Mouse (Mus musculus) midbrain, embryonic 16.5 days (tissue): ENCODE measurements at regions not wholly inside any gene's neighbourhood (a gene's known extent, or its start where the extent isn't known, plus 50 kb on each side); places are given as distances from the start of the nearest gene placed in this dataset.

Source experiments
- ATAC-seq: fragments of 200-750 bp; cut with Nextera tagmentation; 2 replicates; pipeline ENCODE4 v1.8.0; 2017; ENCODE audit warnings: moderate TSS enrichment
- H3K27ac ChIP-seq: fragments of 300-500 bp; sonication (generic); 2 replicates; pipeline ENCODE4 v1.5.1; 2014; ENCODE audit warnings: mild to moderate bottlenecking, low read length, mixed read lengths
- H3K27me3 ChIP-seq: fragments of 300-500 bp; sonication (generic); 2 replicates; pipeline ENCODE4 v1.6.1; 2014; ENCODE audit warnings: low read depth, low read length, mixed read lengths; ENCODE audit not compliant: control insufficient read depth, insufficient read depth
- H3K36me3 ChIP-seq: fragments of 300-500 bp; sonication (generic); 2 replicates; pipeline ENCODE4 v1.6.1; 2014; ENCODE audit warnings: mild to moderate bottlenecking, low read length, moderate library complexity, mixed read lengths; ENCODE audit not compliant: control insufficient read depth, insufficient read depth
- H3K4me1 ChIP-seq: fragments of 300-500 bp; sonication (generic); 2 replicates; pipeline ENCODE4 v1.6.1; 2014; ENCODE audit warnings: mild to moderate bottlenecking, low read length, mixed read lengths; ENCODE audit not compliant: control insufficient read depth, insufficient read depth
- H3K4me2 ChIP-seq: fragments of 300-500 bp; sonication (generic); 2 replicates; pipeline ENCODE4 v1.6.1; 2014; ENCODE audit warnings: mild to moderate bottlenecking, low read length, mixed read lengths
- H3K4me3 ChIP-seq: fragments of 300-500 bp; sonication (generic); 2 replicates; pipeline ENCODE4 v1.5.1; 2014; ENCODE audit warnings: low read depth, mild to moderate bottlenecking, low read length, moderate library complexity, mixed read lengths
- H3K9ac ChIP-seq: fragments of 300-500 bp; sonication (generic); 2 replicates; pipeline ENCODE4 v1.6.1; 2014; ENCODE audit warnings: low read depth, low read length, mixed read lengths
- H3K9me3 ChIP-seq: fragments of 300-500 bp; sonication (generic); replicated peaks from 2 replicates; pipeline ENCODE4 v1.6.1; 2014; ENCODE audit warnings: mild to moderate bottlenecking, low read length, mixed read lengths; ENCODE audit not compliant: control insufficient read depth, poor library complexity, severe bottlenecking
- WGBS: fragments of 180-500 bp; shearing (Covaris S2); extraction: QIAGEN DNeasy Blood & Tissue Kit; methylation state at CpG from one replicate; pipeline ENCODE4 v1.1.7; 2014; 5-methylcytosine and 5-hydroxymethylcytosine counted together

DNA sequence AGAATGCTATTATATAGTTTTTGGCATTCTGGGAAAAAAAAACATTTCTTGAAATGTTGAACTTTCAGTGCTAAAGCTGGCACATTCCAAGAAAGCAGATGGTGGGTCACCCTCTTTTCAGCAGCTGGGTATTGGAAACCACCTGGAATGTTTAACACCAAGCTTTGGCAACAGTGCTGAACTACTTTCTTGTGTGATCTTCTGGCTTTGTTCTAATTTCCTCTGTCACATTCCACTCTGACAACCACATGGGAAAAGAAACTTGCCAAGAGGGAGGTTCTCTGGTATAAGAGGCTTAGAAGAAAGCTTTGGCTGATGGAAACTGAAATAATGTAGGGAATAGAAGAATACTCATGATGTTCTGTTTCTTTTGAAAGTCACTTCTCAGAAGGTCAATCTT, 920.4 kb upstream of the Tenm4 start:
- no peaks in the 10 kb centered on the region for H3K4me1 ChIP-seq
- no peak overlapping the region for H3K4me3 ChIP-seq
- H3K9ac ChIP-seq = no peak overlapping the region
- H3K9me3 ChIP-seq = no peaks in the 10 kb centered on the region
- ATAC-seq = no peak
- H3K27me3 ChIP-seq = no peaks in the 10 kb centered on the region
- no peaks in the 10 kb centered on the region for H3K36me3 ChIP-seq
- H3K27ac ChIP-seq = no peak overlapping the region
- H3K4me2 ChIP-seq = no peak overlapping the region

DNA sequence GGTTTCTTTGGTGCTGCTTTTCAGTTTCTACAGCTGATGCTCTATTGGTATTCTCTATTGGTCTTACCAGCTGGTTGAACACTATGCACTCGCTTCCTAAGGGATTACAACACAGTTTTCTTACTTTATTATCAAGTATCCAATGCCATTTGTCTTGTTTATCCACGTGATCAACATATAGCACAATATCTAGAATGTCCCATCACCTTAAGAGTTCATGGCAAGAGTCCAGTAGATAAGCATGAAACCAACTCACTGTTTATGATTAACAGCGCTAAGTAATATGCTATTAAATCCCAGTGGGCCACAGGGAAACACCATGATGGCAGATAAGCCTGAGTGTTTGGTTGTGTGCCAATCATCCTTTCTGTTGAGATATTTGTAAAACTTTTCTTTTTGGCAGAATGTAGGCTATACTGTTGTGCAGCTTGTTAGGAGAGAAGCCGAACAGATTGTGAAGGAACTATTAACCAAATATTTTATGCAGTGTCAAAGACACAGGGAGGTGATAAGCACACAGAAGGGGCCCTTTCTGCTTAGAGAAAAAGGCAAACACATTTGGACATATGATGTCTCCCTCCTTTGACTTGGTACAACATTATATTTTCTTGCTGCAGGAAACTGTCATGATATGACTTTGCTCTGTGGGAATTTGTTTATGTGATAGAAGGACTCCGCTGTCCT, 917.0 kb upstream of the Tenm4 start:
- ATAC-seq = no peak
- no peaks in the 10 kb centered on the region for H3K4me1 ChIP-seq
- H3K27ac ChIP-seq = no peak overlapping the region

DNA sequence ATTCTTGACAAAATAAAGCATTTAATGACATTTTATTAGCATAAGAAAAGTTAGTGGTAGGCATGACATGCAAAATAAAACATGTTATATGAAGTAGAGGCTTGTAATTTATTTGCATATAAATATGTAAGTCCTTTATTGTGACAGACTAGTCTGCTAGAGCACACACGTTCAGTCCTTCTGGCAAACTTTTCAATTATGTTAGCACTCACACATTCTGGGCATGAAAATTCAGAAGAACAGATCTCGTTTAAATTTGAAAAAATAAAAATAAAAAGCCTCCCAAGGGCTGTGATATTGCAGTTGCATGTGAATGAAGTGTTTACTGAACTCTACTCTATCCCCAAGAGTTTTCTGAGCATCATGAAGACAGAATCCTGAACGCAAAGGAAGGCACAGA, 916.1 kb upstream of the Tenm4 start:
- no peak overlapping the region for H3K4me2 ChIP-seq
- WGBS = 36% methylated on average over 3 of the region's 3 CpGs
- H3K4me1 ChIP-seq = no peaks in the 10 kb centered on the region
- H3K9ac ChIP-seq = no peak overlapping the region
- no peaks in the 10 kb centered on the region for H3K9me3 ChIP-seq
- H3K36me3 ChIP-seq = no peaks in the 10 kb centered on the region
- ATAC-seq = no peak
- H3K27ac ChIP-seq = no peak overlapping the region
- H3K27me3 ChIP-seq = no peaks in the 10 kb centered on the region
- H3K4me3 ChIP-seq = no peak overlapping the region

More for the DNA sequence above, 917.0 kb upstream of the Tenm4 start:
- Histone ChIP-seq H3K4me2 (no peak overlapping the region), H3K27me3 (no peaks in the 10 kb centered on the region), H3K9me3 (no peaks in the 10 kb centered on the region), H3K4me3 (no peak overlapping the region), H3K36me3 (no peaks in the 10 kb centered on the region), H3K9ac (no peak overlapping the region)
- 82% methylated on average over 5 of the region's 5 CpGs for WGBS

DNA sequence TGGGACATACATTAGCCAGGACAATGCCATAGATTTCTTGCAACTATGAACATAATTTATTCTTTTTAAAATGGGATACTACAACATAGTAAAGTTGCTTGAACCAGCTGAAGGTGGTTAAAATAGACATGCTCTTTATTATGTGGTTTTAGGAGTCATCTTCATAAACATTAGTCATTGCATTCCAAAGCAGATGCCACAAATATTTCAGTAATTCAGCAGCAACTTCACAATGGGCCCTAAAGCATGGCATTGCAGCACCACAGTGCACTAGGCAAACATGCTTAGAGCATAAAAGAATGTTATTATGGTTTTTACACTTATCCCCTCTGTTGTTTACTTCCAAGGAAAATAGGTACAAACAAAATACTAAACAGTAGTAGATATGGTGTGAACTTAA, 915.3 kb upstream of the Tenm4 start:
- ATAC-seq = no peak
- no peaks in the 10 kb centered on the region for H3K9me3 ChIP-seq
- no peaks in the 10 kb centered on the region for H3K27me3 ChIP-seq
- no peak overlapping the region for H3K4me3 ChIP-seq
- H3K9ac ChIP-seq = no peak overlapping the region
- H3K27ac ChIP-seq = no peak overlapping the region
- no peak overlapping the region for H3K4me2 ChIP-seq
- no peaks in the 10 kb centered on the region for H3K4me1 ChIP-seq
- no peaks in the 10 kb centered on the region for H3K36me3 ChIP-seq

DNA sequence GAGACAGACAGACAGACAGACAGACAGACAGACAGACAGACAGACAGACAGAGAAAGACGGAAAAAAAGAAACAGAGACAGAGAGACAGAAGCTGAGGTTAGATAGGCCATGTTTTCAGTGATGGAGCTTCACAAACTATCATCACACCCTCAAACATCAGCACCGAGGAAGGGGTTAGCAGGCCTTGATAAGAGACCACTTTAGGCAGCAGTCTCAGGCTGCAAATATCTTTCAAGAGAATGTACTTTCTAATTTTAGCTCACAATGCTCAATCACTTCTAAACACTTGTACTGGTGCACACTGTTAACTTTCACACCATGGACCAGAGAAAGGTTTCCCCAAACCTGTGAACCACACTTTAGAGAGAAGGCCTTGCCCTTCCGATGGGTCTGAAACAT, 908.1 kb upstream of the Tenm4 start:
- Histone ChIP-seq H3K9me3 (no peaks in the 10 kb centered on the region), H3K36me3 (no peaks in the 10 kb centered on the region), H3K27ac (no peak overlapping the region), H3K4me1 (no peaks in the 10 kb centered on the region), H3K4me3 (no peak overlapping the region), H3K4me2 (no peak overlapping the region), H3K27me3 (no peaks in the 10 kb centered on the region), H3K9ac (no peak overlapping the region)
- WGBS = 88% methylated on average over 3 of the region's 3 CpGs
- no peak for ATAC-seq

DNA sequence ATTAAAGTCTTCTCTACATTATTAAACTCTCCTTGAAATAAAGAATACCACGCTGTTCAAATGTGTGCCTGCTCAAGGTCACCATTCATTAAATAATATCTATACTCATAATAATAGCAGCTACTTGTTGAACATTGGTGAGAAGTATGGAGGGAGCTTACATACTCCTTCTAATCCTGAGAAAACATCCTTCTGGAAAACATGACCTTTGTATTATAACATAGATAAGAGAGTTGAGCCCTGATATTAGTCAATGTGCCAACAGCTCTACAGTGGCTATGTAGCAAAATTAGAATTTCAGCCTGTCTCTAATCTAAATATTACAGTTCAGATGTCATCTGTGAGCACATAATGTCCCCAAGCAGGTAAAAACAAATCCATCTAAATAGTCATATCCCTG, 893.8 kb upstream of the Tenm4 start:
- H3K27ac ChIP-seq = no peak overlapping the region
- H3K9me3 ChIP-seq = no peaks in the 10 kb centered on the region
- WGBS = 76% methylated on average over 1 of the region's 1 CpGs
- no peak for ATAC-seq
- no peaks in the 10 kb centered on the region for H3K36me3 ChIP-seq
- no peak overlapping the region for H3K4me2 ChIP-seq
- no peak overlapping the region for H3K4me3 ChIP-seq
- no peak overlapping the region for H3K9ac ChIP-seq
- H3K27me3 ChIP-seq = no peaks in the 10 kb centered on the region
- no peaks in the 10 kb centered on the region for H3K4me1 ChIP-seq

DNA sequence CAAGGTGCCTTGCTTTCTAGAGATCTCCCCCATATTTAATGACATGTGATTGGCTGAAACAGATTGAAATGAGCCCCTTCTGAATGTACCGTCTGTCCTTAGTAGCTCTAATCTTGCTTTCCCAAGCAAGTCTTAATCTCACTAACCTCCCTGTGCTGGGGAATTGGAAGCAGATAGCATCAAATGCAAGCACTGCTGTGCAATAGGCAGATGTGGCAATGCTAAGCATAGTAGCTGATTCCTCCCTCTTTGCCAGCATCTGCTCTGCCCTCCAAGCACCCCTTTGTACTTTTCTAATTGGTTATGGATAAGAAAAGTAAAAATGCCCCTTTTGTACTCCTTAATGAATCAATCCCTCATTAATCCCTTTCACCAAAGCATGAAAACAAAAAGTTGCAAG, 857.4 kb upstream of the Tenm4 start:
- Histone ChIP-seq H3K4me2 (no peak overlapping the region), H3K9ac (no peak overlapping the region), H3K27me3 (no peaks in the 10 kb centered on the region), H3K27ac (no peak overlapping the region), H3K36me3 (no peaks in the 10 kb centered on the region), H3K9me3 (no peaks in the 10 kb centered on the region), H3K4me3 (no peak overlapping the region), H3K4me1 (no peaks in the 10 kb centered on the region)
- no peak for ATAC-seq
- WGBS = 9% methylated on average over 1 of the region's 1 CpGs

DNA sequence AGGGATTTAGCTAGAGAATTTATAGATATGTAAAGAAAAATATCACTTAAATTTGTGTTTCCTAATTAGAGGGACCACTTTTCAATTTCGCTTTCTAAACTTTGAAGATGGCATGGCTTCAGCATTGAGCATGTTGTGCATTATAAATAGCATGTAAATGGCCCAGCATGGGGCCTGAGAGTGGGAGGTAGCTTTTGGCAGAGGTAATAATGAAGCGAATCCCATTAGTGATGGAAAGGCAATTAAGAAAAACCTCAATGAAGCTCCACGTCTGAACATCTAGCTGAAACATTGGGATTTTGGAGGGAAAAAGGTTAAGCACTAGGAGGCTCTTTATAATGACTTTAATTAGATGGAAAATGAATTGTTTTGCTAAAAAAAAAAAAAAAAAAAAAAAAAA, 848.0 kb upstream of the Tenm4 start:
- Histone ChIP-seq H3K9me3 (no peaks in the 10 kb centered on the region), H3K27me3 (no peaks in the 10 kb centered on the region), H3K9ac (no peak overlapping the region), H3K27ac (no peak overlapping the region), H3K4me2 (no peak overlapping the region), H3K4me3 (no peak overlapping the region), H3K4me1 (no peaks in the 10 kb centered on the region), H3K36me3 (no peaks in the 10 kb centered on the region)
- 50% methylated on average over 3 of the region's 3 CpGs for WGBS
- no peak for ATAC-seq

DNA sequence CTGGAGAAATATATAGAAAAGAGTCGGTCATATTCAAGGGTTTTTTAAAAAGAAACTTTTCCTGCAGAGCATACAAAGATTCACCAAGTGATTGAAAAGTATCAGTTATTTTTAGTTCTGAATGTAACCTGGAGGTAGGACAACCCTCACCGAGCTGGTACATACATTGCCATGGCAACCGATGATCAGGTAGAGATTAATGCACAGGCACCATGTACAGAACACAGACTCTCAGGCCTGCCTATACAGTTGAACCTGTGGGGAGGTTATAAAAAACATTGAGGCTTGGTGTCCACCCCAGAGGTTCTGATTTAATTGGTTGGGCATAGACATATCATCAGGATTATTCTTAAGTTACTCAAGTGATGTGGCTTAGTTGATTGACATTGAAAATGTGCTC, 846.1 kb upstream of the Tenm4 start:
- WGBS = 79% methylated on average over 3 of the region's 3 CpGs
- ATAC-seq = peak; percentile 79; the same call in 1 of the 2 replicates
- H3K4me1 ChIP-seq = no peaks in the 10 kb centered on the region
- no peaks in the 10 kb centered on the region for H3K36me3 ChIP-seq
- H3K4me2 ChIP-seq = no peak overlapping the region
- H3K9ac ChIP-seq = no peak overlapping the region
- no peaks in the 10 kb centered on the region for H3K9me3 ChIP-seq
- no peaks in the 10 kb centered on the region for H3K27me3 ChIP-seq
- H3K27ac ChIP-seq = no peak overlapping the region
- no peak overlapping the region for H3K4me3 ChIP-seq
